Mouse (Mus musculus): ENCODE data around the gene 9230104L09Rik. TPM values are rescaled to one million over a fixed set of nuclear protein-coding genes. Genes with fewer than 3 reads are reported as not detected.

9230104L09Rik gene
- polyA plus RNA-seq (2012; rRNA removed), result 2,481 and 2,782 TPM in 2 replicates

- DNase-seq (ENCODE audit: low read depth), result no peak
These were observed at the start of gene 9230104L09Rik for GRCm38 (mm10) chr2:148864966-148865365. Gene 9230104L09Rik (minus strand): TSS chr2:148865038.

- DNase-seq (ENCODE audit: low read depth), result no peak
These were observed 37.4 kb upstream of the 9230104L09Rik start for GRCm38 (mm10) chr2:148902286-148902685.

- DNase-seq (ENCODE audit: low read depth), result no peak
These were observed 35.5 kb upstream of the 9230104L09Rik start for GRCm38 (mm10) chr2:148900305-148900704.

GRCm38 (mm10) chr2:148896219-148896618, 31.4 kb upstream of the 9230104L09Rik start:
- no peak for DNase-seq (ENCODE audit: low read depth)

GRCm38 (mm10) chr2:148893107-148893506, 28.3 kb upstream of the 9230104L09Rik start:
- DNase-seq (ENCODE audit: low read depth), result no peak

- no peak for DNase-seq (ENCODE audit: low read depth)
These were observed 25.4 kb upstream of the 9230104L09Rik start for GRCm38 (mm10) chr2:148890021-148890851.

- no peak for DNase-seq (ENCODE audit: low read depth)
These were observed 24.6 kb upstream of the 9230104L09Rik start for GRCm38 (mm10) chr2:148889331-148890010.

- DNase-seq (ENCODE audit: low read depth), result no peak
These were observed 24.0 kb upstream of the 9230104L09Rik start for GRCm38 (mm10) chr2:148888872-148889271.

GRCm38 (mm10) chr2:148884738-148885137, 19.9 kb upstream of the 9230104L09Rik start:
- DNase-seq (ENCODE audit: low read depth), result no peak

- DNase-seq (ENCODE audit: low read depth), result no peak
These were observed 14.4 kb upstream of the 9230104L09Rik start for GRCm38 (mm10) chr2:148879199-148879598.

- DNase-seq (ENCODE audit: low read depth), result no peak
These were observed 13.8 kb upstream of the 9230104L09Rik start for GRCm38 (mm10) chr2:148878641-148879130.

GRCm38 (mm10) chr2:148877016-148877770, 12.4 kb upstream of the 9230104L09Rik start:
- no peak for DNase-seq (ENCODE audit: low read depth)

- no peak for DNase-seq (ENCODE audit: low read depth)
These were observed 10.5 kb upstream of the 9230104L09Rik start, which contains the start of gene Cst3 for GRCm38 (mm10) chr2:148875335-148875811. Gene Cst3 (minus strand): TSS chr2:148875692.

GRCm38 (mm10) chr2:148874617-148875334, 9.9 kb upstream of the 9230104L09Rik start:
- no peak for DNase-seq (ENCODE audit: low read depth)

GRCm38 (mm10) chr2:148874224-148874616, 9.4 kb upstream of the 9230104L09Rik start:
- no peak for DNase-seq (ENCODE audit: low read depth)

GRCm38 (mm10) chr2:148872860-148873259, 8.0 kb upstream of the 9230104L09Rik start:
- DNase-seq (ENCODE audit: low read depth), result no peak

GRCm38 (mm10) chr2:148870526-148870925, 5.7 kb upstream of the 9230104L09Rik start:
- DNase-seq (ENCODE audit: low read depth), result no peak

- no peak for DNase-seq (ENCODE audit: low read depth)
These were observed 4.1 kb upstream of the 9230104L09Rik start for GRCm38 (mm10) chr2:148868959-148869358.

- DNase-seq (ENCODE audit: low read depth), result no peak
These were observed 3.1 kb downstream of the 9230104L09Rik start for GRCm38 (mm10) chr2:148861693-148862092.

GRCm38 (mm10) chr2:148860993-148861392, 3.8 kb downstream of the 9230104L09Rik start:
- no peak for DNase-seq (ENCODE audit: low read depth)

GRCm38 (mm10) chr2:148857506-148857905, 7.3 kb downstream of the 9230104L09Rik start:
- DNase-seq (ENCODE audit: low read depth), result no peak
